Mouse (Mus musculus) left cerebral cortex, postnatal 36 days (tissue): ENCODE results near the gene Neurod4. TPM values are rescaled to one million over a fixed set of nuclear protein-coding genes. Genes with fewer than 3 reads are reported as not detected.

ENCODE experiments used
- DNase-seq, 2 experiments: peaks; one replicate each; pipeline ENCODE4 v3.0.0; 2021 to 2022; ENCODE audit warnings: low spot score in 2 of 2, mixed read lengths in 1 of 2
- intact Hi-C: fragments of 180-260 bp; cut with DNase I; formaldehyde crosslinking; loops from one replicate; pipeline ENCODE4 v1.15.1; 2025
- total RNA-seq, 2 experiments: library from RNA; stranded (reverse); gene quantifications; 2 replicates each; pipeline ENCODE4 v1.2.3; 2021

Neurod4 gene
- total RNA-seq, 2 experiments from 2014 or later = 0.12 to 0.16 TPM

GRCm38 (mm10) chr10:130244271-130244670 is 35.8 kb downstream of the Neurod4 start:
- DNase-seq = no peak
- intact Hi-C loops = no loop called here

- intact Hi-C loops = no loop called here
- no peak for DNase-seq
Observed at GRCm38 (mm10) chr10:130238318-130239209, 41.5 kb downstream of the Neurod4 start.

DNA sequence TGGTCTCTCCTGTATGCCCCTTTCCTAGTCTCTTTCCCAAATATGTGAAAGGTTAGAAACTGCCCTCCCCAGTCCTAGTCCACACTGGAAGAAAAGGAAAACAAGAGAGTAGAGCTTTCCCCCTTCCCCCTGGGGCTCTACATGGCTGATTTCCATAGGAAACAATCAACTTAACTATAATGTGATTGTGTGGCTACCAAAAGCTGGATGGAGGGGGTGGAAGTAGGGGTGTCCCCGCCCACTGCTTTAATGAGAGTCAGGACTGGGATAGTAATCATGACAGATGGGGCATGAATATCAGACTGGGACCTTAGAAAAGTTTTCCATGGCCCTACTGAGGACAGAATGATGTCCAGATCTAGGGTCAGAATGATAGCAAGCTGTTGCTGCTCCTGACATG is 45.5 kb downstream of the Neurod4 start:
- DNase-seq = no peak
- intact Hi-C loops = no loop called here

DNA sequence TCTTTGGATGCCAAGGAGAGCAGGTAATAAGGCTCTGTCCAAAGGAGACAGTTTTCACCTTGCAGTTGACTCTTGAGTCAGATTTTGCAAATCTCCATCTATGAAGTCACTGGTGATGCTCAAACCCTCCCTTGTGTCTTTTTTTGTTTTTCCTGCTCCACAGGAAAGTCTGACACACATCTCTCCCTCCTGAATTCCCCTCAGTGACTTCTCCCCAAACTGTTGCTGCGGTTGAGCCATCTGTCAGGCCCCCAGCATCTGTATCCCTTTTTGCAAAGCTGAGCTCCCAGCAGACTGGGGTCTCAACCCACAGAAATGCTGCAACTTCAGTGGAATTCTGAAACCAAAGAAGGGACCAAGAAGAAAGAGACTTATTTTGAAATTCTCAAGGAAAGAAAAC is 47.9 kb downstream of the Neurod4 start:
- DNase-seq = no peak
- intact Hi-C loops = no loop called here

GRCm38 (mm10) chr10:130229584-130229983 is 50.5 kb downstream of the Neurod4 start:
- no peak for DNase-seq

GRCm38 (mm10) chr10:130228246-130228645 is 51.8 kb downstream of the Neurod4 start:
- intact Hi-C loops = loop anchor here (1.0 kb wide), 1 partner anchor 70 kb away; no protein-coding TSS in a partner anchor
- peak; percentile 32 to 39 for DNase-seq

More at GRCm38 (mm10) chr10:130229584-130229983, 50.5 kb downstream of the Neurod4 start:
- intact Hi-C loops = no loop called here

DNA sequence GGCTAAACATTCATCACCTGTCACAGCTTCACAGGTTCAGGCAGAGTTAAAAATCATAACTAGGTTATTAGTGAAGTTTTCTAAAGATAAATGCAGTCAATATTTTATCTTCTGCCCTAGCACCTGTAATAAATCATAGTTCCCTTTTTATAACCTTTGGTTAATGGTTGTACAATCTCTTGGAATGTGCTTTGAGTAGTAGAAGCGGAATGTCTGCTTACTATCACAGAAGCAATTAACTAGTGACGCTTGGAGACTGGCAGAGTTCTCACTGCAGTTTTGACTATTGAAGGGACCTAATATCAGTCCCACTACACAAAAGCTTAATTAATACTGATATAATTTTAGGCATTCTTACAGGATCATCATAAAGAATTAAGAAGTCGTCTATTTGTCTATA is 55.0 kb downstream of the Neurod4 start:
- intact Hi-C loops = no loop called here
- DNase-seq = no peak

Other genes starting within 250 kb of the Neurod4 start
- not detected for gene Olfr821, start 249.9 kb downstream of the Neurod4 start, total RNA-seq
- gene Olfr822, start 209.0 kb downstream of the Neurod4 start, total RNA-seq = not detected
- gene Olfr823, start 164.9 kb downstream of the Neurod4 start, total RNA-seq = not detected
- not detected for gene Olfr824, start 150.2 kb downstream of the Neurod4 start, total RNA-seq
- gene Olfr825, start 113.5 kb downstream of the Neurod4 start, total RNA-seq = not detected
- gene Olfr826, start 96.1 kb downstream of the Neurod4 start, total RNA-seq = not detected
- gene Olfr827, start 65.8 kb downstream of the Neurod4 start, total RNA-seq = not detected
- gene Tespa1, start 42.6 kb upstream of the Neurod4 start, total RNA-seq = 1 to 10 TPM; 1.7 to 2.9 TPM
- gene Vmn2r84, start 114.1 kb upstream of the Neurod4 start, total RNA-seq = under 1 TPM; 0.42 to 0.63 TPM
- gene Vmn2r85, start 149.5 kb upstream of the Neurod4 start, total RNA-seq = 1 to 10 TPM in 1 of 2 experiments, under 1 TPM in 1; 0.79 to 1.3 TPM
- gene Vmn2r86, start 175.8 kb upstream of the Neurod4 start, total RNA-seq = under 1 TPM; 0.05 to 0.50 TPM
- 1 to 10 TPM in 1 of 2 experiments, under 1 TPM in 1; 0.76 to 1.4 TPM for gene Vmn2r87, start 217.2 kb upstream of the Neurod4 start, total RNA-seq